Mouse (Mus musculus) hindlimb bud, embryonic 11.5 days (tissue): ENCODE data around the gene Rdh16f1.
"Not testable (repeated sequence)": the region's sequence is repeated elsewhere in the genome, so short reads cannot be mapped to it uniquely, and the experiment has no call there.

Source experiments
- DNase-seq: peaks from one replicate; pipeline ENCODE4 v3.0.0-alpha.2; 2012; ENCODE audit warnings: low read depth, low spot score; ENCODE audit errors: extremely low spot score

Gene Rdh16f1

DNA sequence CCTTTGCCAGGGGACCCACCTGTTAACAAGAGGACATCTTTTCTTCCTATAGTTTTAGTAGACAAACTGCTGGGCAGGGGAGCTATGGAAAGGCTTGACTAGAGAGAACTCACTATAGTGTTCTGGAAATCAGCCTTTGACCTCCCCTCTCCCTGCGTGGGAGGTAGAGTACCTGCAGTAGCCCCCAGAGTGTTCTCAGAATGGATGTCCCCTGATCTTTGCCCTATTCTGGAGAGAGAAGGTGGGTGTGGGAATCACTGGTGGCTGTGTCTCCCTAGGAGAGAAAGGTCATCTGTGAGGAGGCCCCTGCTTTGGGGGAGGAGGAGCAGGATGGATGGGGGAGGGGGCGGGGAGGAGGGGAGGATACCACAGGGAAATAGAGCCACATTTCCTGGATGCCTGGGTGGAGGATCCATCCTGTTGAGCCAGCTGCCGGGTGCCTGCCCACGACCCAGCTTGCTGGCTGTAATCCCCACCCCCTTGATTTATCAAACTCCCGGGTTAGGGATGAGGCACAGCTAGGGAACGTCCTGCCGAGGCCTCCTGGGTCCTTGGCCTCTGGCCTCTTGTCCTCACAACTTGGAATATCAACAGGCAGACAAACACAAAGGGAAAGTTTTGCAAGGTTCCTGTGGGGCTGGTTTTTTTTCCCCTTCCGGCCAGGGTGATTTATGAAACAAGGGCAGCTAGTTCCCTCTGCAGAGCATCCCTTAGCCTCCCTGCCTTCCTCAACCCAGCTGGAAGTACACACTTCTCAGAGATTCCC lies 10.6 kb upstream of the Rdh16f1 start:
- no peak for DNase-seq

DNA sequence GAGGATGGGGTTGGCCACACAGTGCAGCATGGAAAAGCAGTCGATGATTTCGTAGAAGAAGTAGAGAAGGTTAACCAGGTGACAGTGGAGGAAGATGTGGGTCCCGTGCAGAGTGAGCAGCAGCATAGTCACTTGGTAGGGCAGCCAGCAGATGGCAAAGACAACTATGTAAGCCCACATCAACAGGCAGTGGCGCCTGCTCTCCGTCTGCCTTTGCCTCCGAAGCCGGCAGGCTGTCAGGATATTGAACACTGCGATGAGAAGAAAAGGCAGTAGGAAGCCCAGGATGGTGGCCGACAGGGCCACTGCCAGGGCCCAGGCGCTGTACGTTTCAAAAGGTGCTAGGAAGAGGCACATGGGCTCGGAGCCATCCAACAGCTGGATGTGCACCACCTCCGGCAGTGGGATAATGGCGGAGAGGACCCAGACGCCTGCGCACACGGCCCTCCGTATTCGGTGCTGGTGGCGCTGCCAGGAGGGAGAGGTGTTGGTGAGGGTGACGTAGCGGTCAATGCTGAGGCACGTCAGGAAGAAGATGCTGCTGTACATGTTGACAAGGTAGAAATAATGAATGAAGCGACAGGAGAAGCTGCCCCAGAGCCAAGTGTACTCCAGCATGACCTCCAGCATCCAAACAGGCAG lies 9.3 kb upstream of the Rdh16f1 start:
- DNase-seq, result no peak

DNA sequence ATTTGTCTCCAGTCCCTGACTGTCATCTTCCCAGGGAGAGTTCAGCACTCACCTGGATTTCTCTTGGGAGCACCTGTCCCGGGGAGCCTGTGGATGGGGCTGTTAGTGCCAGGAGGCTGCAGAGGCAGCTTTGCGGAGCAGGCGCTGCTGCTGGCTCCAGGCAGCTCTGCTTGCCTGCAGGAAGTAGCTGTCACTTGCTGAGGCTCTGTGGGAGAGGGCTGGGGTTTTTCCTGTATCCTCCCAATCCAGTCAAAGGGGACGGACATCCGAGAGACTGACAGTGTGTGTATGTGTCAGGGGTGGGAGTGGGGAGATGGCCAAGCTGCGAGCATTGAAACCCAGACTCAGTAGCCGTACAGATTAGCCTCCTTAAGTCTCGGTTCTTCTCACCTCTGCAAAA lies 8.0 kb upstream of the Rdh16f1 start, which contains the start of gene Gpr182:
Gpr182 (minus strand) TSS at position 185 of the 400 bp plus-strand sequence.
- no peak for DNase-seq

DNA sequence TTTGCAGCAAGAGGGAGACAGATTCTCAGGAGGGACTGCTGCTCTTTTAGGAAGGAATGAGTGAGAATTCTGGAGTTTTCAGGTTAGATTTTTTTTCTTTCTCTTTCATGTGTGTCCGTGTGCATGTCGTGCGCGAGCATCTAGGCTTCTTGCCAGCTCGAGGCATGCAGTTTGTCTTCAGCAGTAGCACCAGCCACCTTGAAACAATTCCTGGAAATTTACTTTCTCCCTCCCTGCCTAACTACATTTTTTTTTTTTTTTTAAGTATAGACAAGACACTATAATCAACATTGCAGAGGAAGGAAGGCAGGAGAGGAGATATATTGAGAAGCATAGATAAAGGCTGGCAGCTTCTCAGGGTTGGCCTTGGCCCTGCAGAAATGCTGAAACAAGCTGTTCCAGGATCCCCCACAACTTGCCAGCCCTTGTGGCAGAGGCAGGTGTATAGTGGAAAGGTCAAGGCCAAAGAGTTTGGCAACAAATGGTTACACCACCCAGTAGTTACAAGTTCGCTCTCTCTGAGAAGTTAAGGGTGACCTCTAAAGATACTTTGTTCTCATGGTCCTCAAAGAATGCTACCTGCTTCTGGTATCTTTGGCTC lies 4.9 kb upstream of the Rdh16f1 start:
- no peak for DNase-seq

DNA sequence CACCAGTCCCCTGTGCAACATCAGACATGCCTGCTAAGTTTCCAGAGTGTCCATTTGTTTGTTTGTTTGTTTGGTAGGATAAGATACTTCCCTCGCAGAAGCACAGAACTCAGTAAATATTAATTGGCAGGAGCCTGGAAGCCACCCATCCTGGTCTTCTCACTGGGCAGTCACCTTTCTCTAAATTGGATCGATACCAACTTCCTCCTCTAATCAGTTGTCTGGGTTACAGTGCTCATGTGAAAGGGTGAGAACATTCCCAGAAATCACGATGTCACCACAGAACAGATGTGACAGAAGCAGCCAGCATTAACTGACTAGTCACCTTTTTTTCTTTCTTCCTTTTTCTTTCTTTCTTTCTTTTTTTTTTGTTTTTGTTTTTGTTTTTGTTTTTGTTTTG lies 4.3 kb upstream of the Rdh16f1 start:
- DNase-seq, result no peak

DNA sequence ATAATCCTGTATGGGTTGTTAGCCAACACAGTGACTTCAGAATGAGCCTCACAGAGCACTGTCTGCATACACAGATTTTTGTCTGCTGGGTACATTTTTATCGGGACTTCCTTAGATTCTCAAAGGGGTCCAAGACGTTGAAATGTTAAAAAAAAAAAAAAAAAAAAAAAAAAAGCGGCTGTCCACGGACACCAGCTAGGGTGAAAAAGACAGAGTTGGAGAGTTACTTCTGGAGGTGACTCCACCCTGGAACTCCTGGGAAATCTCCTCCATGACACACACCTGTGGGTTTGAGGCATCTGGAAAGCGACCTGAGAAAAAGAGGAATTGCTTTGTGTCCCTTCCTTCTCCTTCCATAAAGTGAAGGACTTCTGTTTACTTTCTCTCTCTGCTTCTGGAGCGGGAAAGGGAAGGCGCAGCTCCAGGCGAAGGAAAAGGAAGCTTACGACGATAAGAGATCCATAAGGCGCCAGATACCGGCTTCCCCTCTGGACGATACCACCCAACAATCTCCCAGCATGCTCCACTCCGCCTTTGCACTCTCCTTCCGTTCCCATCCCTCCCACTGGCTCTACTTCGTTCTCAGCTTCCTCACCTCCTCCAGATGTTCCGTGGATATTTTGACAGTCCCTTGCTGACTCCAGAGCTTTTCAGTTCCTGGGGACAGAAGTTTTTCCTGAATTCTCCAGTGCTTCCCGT lies 3.7 kb upstream of the Rdh16f1 start:
- no peak for DNase-seq

DNA sequence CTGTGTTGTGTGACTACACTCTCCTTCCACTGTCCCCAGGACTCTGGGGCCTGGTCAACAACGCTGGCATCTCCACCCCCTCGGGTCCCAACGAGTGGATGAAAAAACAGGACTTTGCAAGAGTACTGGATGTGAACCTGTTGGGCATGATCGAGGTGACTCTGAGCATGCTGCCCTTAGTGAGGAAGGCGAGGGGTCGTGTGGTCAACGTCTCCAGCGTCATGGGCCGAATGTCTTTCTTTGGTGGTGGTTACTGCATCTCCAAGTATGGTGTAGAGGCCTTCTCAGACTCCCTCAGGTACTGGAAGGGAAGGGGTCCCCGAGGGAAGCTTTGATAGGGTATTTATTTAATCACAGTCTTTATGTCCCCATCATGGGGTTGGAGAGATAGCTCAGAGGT lies 3.3 kb downstream of the Rdh16f1 start:
- DNase-seq, result not testable (repeated sequence)

DNA sequence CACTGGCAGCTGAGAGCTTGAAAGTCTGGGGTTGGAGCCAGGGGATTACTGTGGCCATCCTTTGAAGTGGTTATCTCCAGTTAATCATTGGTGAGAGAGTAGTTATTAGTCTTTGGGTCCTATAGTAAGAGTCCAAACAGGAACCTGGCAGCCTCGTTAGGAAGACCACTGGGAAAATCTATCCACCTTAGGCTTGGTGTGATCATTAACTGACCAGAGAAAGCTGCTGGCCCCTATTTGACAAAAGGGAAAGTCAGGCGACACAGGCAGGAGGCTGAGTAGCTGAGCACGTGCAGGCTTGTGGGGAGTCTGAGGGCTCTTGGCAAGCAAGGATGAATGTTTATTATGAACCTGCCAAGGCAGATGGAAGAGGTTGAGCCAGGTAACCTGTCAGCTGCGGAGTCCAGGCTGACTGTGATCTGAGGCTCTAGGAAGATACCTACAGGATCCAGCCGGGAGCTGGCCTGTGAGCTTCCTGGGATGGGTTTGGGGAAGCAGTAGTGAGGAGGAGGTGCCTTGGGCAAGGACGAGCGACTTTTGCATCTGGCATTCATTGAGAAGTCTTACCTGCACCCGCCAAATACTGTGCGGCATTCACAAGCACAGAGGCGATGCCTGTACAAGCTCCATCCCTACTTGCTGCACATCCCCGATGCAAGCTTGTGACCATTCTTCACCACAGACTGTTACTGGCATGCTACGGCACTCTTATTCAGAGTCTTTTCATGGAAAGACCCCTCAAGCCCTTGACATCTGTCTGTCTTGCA lies 4.5 kb downstream of the Rdh16f1 start:
- DNase-seq, result no peak

DNA sequence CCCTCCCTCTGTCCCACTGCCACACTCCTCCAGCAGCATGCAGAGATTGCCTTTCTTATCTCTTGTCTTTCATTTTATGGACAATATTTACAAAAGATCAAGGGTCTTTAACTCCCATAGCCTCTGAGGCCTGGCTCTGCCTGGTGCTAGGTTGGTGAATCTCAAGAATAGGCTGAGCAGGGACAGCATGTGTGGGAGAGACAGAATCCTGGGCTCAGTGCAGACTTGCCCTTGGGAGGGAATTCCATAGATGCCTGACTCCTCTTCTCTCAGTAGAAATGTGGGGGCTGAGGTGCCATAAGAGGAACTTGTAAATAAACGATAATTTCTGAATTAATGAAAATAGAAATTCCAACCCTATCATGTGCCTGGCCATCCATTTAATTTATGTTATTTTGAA lies 7.0 kb downstream of the Rdh16f1 start:
- no peak for DNase-seq

DNA sequence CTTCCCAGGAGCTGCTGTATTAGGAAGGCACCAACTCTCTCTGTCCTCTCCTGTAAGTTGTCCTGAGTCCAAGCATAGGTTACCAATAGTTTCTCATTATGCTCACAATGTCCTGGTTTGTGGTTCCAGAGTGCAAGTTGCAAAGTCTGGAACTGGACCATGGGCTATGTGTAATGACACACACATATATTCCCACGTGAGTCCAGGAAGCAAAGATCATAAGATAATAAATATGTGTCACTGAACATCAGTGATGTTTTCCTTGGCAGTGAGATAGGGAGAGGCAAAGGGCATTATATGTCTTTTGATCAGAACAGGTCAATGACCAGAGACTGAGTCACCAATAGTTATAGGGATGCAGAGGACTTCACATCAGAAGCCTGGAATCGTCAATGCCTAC lies 16.4 kb downstream of the Rdh16f1 start, which contains the start of gene Rdh9:
Rdh9 (plus strand) TSS at position 376 of the 400 bp plus-strand sequence.
- no peak for DNase-seq

DNA sequence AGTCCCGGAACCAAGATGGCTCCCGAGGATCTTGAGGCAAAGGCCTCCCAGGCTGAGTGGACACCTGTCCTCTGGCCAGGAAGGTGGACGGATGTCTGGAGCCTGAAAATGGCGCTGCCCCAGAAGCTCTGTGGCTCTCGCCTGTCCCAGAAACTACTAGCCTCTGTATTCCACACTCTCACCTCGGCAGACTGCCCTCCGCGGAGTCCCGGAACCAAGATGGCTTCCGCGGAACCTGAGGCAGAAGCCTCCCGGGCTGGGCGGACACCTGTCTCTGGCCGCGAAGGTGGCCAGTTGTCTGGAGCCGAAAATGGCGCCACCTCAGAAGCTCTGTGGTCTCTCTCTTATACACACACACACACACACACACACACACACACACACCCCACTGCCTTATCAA lies 22.7 kb downstream of the Rdh16f1 start:
- not testable (repeated sequence) for DNase-seq

DNA sequence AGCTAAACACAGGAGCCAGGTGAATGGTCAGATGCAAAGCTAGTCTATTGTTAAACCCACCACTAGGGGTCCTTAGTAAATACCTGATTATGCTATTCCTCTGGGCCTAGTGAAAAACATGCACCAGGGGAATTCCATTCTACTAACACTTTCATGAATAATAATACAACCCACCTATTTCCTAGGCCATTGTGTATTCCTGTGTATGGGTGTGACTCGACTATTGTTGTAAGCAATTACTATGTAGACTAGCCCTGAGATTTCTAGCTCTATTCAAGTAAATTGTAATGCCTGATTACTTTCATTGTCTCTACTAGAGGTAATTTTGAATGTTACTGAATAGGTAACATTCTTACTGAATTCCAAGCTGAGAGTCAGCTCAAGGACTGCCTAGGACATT lies 25.8 kb downstream of the Rdh16f1 start:
- DNase-seq, result not testable (repeated sequence)

DNA sequence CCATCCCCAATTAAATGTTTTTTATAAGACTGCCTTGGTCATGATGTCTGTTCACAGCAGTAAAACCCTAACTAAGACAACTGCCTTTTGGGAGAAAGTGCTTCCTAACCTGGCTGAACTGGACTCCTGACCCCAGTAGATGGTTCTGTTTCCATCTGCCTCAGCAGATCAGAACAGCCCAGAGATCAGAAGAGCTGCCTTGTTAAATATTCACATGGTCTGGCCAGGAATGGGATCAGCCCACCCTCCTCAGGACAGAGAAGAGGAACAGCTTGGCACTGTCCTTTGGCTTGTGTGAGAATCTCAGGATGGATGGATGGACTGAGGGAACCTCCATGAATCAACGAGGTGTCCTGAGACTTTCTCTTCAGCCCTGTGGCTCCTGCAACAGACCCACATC lies 39.7 kb downstream of the Rdh16f1 start:
- DNase-seq, result no peak

DNA sequence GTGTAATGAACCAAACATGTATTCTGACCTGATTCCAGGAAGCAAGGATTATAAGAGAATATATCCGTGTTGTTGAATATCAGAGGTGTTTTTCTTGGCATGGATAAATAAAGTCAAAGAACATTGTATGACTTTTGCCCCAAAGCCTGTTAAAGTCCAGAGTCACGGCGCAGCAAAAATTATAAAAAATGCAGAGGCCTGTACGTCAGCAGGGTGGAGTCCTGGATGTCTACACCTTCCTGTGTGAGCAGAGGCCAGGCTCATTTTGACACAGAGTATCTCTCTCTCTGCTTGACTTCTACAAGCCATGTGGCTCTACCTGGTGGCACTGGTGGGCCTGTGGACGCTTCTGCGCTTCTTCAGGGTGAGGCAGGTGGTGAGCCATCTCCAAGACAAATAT lies 41.3 kb downstream of the Rdh16f1 start, which contains the start of gene Rdh16:
Rdh16 (plus strand) TSS at position 262 of the 400 bp plus-strand sequence.
- DNase-seq, result no peak

DNA sequence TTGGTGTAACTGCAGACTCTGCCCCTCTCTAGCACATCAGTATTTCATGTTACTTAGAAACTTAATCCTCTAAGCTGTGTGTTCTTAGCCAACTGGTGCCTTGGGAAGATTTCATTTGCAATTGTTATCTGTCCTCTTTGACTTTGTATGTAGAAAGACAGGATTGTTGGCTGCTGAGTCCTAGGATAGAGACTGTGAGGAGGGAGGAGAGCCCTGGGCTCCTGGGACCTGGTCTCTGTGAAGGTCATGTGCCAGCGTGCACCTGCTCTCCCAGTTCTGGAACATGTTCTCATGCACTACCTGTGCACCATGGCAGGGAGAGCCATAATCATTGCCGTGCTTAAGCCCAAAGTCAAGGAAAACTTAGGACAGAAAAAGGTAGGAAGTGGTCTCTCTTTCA lies 42.0 kb downstream of the Rdh16f1 start:
- no peak for DNase-seq

DNA sequence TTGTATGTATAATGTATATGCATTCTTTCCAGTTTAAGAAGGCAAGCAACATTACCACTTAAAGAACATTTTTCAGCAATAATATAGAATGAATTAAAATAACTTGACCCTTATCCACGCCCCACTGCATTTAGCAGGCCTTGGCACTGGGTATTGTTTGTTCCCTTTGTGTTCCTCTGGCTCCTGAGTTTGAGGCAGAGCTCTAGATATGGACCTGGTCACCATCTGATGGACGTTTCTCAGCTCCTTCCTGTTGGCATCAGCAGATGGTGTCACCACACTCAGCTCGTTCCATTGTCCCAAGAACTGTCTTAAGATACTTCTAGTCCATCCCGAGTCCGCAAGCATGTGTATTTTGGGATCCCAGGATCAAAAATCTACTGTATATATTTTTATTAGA lies 42.6 kb downstream of the Rdh16f1 start:
- DNase-seq, result no peak

DNA sequence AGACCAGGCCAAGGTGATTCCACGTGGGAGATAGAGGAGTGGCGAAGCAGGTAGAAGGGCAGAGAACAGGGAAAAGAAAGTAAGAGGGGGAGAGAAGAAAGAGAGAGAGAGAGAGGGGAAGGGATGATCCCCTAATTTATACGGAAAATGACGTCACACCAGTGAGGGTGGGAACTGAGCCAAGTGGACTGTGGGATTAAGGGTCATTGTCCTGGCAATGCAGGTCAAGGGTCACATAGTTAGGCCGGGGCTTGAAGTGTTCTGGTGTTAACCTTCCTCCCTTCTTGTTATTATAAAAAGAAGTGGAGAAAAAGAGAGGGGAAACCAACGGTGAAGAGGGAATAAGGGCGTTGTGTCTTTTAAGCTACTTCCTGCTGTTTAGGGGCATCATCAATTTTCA lies 44.8 kb downstream of the Rdh16f1 start:
- no peak for DNase-seq

DNA sequence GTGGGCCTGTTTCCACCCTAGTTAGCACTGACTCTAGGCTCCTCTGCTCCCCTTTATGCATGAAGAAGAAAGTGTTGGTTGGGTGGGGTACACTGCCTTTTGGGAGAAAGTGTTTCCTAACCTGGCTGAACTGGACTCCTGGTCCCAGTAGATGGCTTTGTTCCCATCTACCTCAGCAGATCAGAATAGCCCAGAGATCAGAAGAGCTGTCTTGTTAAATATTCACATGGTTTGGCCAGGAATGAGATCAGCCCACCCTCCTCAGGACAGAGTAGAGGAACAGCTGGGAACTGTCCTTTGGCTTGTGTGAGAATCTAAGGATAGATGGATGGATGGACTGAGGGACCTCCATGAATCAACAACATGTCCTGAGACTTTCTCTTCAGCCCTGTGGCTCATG lies 56.3 kb downstream of the Rdh16f1 start:
- no peak for DNase-seq

DNA sequence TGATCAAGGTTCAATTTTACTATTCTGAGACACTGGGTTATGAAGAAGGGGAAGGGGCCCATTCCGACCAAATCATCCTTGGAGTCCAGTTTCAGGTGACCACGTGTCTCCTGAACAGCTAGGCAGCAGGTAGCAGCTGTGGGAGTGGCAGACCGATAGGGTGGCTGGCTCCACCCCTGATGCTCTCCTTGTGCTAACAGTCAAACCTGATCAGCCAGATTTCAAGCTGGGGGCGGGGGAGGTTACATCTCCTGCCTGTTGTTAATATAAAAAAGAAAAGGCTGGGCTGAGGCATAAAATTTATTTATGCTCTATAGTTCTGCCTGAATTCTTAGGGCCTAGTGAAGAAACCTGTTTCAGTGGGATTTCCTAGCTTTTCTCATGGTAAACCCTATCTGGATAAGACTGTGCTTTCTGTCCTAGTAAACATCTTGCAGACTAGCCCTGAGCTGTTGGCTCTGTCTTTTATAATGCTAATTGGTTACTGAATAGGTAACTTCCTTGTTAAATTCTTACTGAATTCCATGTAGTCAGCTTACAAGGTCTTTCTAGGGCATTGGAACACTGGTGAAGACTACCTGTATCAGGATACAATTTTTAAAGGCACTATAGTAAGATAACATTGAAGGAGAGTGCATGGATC lies 57.8 kb downstream of the Rdh16f1 start:
- DNase-seq, result not testable (repeated sequence)

DNA sequence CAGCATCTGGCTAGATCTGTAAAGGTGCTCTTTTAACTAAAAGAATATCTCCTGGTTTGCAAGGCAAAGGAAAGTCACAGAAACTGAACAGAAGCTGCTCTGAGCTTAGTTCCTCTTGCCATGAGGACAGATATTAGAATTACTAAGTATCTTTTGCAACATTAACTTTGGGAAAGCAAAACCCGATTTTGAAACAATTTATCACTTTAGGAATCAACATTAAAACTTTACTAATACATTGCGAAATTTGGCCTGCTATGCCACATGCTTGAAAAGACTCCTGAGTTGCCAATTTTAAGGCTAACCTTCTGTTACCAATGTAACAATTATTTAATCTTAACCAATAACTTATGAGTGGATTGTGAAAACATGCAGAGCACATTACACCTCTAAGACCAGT lies 62.2 kb downstream of the Rdh16f1 start:
- not testable (repeated sequence) for DNase-seq
